Mouse (Mus musculus): ENCODE results near the gene Slc32a1.

DNA sequence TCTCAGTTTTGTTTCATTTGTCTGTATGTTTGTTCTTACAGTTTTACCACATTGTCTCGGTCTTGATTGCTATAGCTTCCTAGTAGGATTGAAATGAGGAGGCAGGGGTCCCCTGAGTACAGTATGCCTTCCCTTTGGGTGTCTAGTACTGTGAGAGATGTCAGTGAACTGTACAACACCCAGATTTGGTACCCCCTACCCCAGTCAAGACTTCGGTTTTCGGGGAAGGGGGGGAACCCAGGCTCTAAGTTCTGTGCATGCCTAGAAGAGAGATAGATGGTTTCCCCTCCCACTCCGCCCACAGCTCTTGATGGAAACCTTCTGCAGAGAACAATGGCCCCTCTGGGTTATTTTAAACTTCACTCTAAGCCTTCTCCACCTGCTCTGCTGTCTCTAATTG, 54.5 kb downstream of the Slc32a1 start, which contains the start of gene Ppp1r16b:
- TF ChIP-seq CTCF (IDR thresholded peaks at IDR 0.05; ENCODE audit: low read depth) (no peak), EP300 (IDR thresholded peaks at IDR 0.05; ENCODE audit: low read depth) (no peak)

Data from heart, postnatal 0 days (tissue).